Mouse (Mus musculus) heart, adult 8-10 months (tissue): ENCODE data around the gene Adgra1. TPM values are rescaled to one million over a fixed set of nuclear protein-coding genes. Genes with fewer than 3 reads are reported as not detected.
A peak's percentile ranks its signal among the peaks of the same experiment; 100 is the strongest.

Experiments
- DNase-seq: peaks from one replicate; pipeline ENCODE4 v3.0.0; 2022; ENCODE audit warnings: low spot score
- total RNA-seq, 4 experiments: library from RNA; stranded (reverse); gene quantifications; 2 replicates each; pipeline ENCODE4 v1.2.4; 2022

Adgra1 gene
- total RNA-seq, 4 experiments from 2014 or later = 0.06 to 0.09 TPM; not detected in 2

DNA sequence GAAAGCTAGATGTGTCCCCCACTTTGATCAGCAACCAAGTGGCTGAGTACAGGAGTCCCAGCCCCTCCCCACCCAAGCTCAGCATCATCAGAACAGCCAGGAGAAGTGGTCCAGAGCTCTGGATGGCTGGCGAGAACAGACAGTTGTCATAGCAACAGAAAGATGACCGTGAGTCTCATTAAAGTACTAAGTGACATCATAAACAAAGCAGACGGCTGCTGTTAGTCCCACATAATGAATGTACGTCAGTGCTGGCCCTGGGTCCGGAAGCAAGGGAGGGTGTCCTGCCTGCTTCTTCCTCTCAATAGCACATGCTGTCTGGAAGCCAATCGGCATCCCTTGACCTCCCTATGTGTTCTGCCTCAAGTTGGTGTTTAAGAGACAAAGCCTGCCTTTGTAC lies 16.2 kb downstream of the Adgra1 start:
- DNase-seq = no peak

DNA sequence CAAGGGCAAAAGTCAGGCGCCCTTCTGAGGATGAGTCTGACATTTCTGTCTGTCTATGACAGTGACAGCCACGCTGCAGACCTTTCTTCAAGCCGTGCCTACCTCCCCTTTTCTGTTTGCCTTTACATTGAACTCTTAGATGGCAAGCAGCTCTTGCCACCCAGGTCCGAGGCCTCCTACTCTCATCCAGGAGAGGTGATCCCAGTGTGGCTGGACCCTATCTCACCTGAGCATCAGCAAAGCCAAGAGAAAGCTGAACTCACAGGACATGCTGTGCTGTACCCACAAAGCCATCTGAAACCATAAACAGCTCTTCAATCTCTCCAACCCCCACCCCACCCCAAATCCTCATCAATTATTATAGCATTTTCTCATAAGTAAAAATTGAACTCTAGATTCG lies 16.7 kb downstream of the Adgra1 start:
- no peak for DNase-seq

DNA sequence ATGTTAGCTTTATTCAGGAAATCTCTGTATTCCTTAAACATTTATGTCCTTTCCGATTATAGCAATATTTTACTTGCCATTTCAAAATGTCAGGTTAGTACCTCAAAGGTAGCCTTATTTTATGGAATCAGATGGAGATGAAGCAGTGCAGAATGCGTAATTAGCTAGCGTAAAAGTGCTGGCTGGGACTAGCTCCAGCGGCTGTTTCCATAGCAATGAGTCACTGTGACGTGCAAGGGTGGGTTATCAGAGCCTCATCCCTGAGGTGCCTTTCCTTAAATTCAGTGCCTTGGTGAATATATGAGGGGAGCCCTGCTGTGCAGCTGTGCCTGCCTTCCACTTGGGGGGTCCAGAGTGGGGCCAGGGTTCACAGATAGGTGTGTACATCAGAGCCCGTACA lies 17.1 kb downstream of the Adgra1 start:
- no peak for DNase-seq

DNA sequence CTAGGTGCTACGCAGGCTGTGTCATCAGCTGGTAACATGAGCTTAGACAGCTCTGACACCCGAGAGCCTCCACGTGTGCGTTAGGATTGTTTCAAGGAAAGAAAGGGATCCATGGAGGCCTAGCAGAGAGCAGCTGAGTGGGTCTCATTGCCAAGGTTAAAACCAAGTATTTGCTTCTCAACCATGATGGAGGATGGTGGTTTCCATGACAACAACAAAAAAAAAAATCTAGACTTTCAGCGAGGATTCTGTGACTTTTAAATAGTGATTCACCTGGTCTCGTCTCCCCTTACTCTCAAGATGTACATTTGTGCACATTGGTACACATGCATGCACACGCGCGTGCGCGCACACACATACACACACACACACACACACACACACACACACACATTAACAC lies 21.3 kb downstream of the Adgra1 start:
- no peak for DNase-seq

DNA sequence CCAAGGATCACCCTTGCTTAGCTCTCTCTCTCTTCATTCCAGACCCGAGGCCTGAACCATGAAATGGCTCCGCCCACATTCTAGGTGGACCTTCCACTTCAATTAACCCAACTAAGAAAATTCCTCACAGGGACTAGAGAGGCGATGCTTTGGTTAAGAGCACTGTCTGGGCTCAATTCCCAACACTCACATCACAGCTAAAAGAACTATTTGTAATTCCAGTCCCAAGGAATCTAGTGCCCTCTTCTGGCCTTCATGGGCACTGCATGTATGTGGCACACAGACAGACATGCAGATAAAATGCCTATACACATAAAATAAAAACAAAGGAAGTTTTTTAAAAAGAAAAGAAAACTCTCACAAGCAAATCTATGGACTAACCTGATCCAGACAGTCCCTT lies 27.4 kb downstream of the Adgra1 start:
- peak; percentile 77 for DNase-seq

DNA sequence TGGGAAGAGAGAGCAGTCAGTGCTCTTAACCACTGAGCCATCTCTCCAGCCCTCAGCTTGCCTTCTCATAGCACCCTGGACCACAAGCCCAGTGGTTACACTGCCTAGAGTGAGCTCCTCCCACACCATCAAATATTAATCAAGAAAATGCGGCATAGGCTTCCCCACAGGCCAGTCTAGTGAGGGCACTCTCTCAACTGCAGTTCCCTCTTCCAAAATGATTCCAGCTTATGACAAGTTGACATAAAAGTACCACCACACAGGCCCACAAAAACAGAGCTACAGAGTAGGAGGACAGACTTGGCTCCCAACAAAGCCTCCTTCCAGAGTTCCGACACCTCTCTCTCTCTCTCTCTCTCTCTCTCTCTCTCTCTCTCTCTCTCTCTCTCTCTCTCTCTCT lies 29.1 kb downstream of the Adgra1 start:
- DNase-seq = no peak

DNA sequence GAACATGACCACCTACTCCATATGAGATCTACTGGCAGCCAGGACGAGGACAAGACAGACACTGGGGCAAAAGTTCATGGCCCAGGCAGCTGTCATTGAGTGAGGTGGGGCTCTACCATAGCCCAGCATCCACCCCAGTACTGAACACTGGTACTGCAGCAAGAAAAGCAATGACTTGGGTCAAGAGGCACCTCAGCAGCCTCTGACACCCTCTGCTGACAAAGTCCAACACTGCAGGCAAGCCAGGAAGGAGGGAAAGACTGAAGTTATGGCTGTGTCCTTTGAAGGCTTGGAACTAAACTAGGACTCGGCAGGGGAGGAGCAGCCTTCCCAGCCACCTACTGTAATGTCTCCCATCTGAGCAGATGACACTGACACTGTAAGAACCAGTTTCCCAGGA lies 30.3 kb downstream of the Adgra1 start:
- DNase-seq = no peak

DNA sequence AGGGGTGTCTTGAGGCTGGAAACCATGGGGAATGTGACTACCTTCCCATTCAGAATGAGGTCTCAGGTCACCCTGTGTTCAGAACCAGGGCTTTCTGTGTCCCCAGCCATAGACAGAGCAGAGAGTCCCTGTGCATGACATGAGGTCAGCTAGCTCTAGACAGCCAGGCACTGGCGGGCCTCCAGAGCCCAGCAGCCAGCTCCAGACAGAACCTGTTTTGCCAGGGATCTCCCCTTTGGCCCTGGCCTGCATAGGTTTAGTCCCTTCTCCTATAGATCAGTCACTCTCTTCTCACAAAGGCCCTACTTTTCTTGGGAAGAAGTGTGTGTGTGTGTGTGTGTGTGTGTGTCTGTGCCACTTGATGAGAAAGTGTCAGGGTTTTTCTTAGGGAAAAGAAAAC lies 30.9 kb downstream of the Adgra1 start:
- no peak for DNase-seq

DNA sequence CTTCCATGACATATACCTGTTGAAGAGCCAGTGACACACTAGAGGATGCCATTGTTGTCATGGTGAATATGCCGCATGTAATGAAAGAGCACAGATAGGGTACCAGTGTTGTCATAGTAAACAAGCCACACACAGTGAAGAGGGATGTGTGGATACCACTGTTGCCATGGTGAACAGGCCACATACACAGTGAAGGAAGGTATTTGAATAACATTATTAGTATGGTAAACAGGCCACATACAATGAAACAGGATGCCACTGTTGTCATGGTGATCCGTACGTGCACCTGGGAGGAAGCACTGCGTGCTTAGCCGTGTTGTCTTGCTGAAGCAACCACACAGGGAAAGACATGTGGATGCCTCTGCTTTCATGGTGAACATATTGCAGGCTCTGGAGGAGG lies 37.0 kb downstream of the Adgra1 start:
- no peak for DNase-seq

DNA sequence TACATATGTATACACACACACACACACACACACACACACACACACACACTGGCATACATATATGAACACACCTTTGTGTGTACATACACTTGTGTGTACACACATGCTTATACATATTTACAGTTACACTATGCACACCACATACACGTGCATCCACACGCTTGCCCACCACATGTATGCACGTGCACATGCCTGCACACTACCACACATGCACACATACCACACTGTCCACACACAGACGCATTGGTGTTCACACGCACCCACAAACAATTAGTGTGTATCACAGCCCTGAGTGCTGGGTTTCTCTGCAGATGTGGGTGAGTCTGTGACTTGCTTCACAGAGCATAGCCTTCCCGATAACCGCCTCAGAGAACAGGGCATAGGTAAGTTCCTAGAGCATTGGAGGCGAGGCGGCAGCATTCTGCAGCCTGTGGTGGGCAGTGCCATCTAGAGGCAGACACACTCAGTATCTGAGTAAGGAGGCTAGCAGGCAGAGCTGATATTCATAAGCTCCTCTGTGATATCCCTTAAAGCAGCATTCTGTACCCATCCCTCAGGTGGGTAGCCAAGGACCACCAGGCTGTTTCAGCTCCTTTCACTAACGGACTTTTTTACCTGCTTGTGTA lies 43.3 kb downstream of the Adgra1 start:
- DNase-seq = no peak

DNA sequence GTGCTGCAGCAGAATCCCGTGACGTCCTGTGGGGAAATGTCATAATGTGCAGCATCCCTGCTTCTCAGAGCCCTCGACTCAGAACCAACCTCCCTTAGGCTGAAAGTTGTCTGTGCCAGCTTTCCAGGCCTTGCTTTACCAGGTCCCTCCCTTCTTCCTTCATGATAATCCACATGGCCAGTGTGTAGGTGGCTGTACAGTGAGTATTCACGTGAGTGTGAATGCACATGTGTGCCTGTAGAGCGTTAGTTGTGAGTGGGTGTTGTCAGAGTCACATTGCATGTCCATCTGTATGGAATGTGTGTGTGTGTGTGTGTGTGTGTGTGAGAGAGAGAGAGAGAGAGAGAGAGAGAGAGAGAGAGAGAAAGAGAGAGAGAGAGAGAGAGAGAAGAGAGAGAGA lies 44.1 kb downstream of the Adgra1 start:
- no peak for DNase-seq

DNA sequence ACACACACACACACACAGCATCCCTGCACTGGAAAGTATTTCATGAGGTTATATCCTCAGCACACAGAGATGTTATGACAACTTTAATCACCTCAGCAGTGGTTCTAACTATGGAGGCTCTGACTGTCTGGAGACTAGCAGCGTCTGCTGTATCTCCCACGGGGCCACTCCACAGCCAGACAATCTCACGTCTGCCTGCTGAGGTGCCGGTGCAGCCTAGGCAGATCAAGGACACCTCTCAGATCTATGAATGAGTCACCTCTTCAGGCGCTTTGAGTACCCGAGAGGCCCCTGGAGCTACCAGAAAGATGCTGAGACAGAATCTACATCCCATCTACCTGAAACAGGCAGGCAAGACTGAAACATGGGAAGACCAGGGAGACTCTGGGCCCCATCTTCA lies 44.6 kb downstream of the Adgra1 start:
- no peak for DNase-seq

DNA sequence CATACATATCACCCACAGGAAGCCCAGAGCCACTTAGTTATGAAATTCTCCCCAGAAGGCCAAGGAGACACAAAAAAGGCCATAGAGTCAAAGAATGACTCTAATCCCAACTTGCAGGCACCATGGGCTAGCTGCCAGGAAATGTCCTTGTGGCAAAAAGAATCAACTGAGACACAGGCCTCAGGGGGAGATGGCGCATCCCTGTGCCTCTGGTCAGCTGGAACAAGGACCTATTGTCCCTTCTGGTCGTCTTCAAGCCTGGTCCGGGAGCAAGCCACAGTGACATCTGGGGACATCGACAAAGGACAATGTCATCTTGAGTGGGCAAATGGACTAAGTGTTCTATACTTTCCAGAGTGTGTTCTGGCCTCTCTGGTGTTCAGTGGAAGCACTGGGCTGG lies 49.6 kb downstream of the Adgra1 start:
- DNase-seq = no peak

DNA sequence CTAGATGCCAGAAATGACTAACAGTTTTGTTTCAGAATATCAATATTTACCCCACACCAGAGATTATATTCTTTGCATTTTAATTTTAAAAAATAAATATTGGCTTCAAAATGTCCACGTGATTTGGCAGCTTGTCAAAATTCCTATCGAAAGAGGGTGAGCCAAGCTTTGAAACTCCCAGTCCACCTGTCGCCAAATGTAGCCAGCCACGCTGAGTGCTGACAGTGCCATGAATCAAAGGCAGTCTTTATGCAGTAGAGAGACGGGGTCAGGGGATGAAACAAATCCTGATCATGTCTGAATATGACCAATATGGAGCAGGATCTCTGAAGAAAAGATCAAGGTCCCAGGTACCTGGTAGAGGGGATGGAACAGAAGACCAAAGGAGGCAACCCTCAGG lies 57.8 kb downstream of the Adgra1 start:
- no peak for DNase-seq

DNA sequence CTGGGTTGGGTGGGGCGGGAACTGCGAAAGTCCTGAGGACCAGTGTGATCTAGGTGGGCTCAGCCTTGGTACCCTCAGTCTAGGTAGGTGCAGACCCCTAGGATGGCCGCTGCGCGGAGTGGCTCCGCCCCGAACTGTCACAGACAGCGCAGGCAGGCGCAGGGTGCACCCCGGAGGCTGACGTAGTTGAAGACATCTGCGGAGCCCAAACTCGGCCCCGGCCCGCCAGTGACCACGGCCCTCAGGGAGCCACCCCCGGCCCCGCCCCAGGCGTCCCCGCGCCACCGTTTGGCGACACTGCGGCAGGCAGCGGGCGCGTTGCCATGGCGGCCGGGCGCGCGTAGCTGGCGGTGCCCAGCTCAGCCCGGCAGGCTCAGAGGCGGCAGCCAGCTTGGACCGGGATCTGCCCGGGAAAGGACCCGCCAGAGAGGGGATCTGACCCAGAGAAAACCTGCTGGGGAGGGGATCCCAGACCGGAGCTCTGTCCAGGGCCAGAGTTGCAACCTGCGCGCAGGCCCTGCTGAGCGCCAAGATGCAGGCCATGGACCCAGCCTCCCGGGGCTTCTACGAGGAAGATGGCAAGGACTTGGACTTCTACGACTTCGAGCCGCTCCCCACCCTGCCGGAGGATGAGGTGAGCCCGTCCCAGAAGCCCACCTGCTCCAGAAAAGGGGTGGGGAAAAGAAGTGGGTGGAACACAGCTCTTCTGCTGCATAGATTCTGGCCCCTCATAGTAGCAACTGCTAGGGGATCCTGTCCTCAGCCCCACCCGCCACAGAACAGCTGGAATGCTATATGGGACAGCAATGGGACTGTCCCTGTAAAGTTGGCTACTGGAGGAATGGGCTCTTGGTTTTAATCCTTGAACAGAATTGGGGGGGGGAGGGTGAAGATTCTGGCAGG lies 60.9 kb downstream of the Adgra1 start, which contains the start of gene Kndc1:
Gene Kndc1 (plus strand): TSS at position 42 of the 903 bp plus-strand sequence.
- no peak for DNase-seq

DNA sequence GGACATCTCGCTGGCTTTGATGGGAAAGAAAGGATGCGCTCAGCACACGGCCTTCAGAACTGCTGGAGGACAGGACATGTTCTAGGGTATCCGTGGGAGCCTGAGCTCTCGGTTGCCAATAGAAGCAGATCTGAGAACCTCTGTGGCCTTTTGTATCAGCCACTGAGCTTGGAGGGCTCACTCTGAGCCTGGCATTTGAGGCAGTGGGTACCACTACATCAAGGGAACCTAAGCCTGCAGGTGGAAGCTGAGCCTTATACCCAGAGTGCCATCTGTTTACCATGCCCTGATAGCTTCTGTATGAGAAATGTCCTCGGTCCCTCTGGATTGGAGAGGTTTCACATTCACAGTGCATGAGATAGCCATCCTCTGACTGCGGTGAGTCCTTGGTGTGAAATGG lies 62.3 kb downstream of the Adgra1 start:
- DNase-seq = no peak

DNA sequence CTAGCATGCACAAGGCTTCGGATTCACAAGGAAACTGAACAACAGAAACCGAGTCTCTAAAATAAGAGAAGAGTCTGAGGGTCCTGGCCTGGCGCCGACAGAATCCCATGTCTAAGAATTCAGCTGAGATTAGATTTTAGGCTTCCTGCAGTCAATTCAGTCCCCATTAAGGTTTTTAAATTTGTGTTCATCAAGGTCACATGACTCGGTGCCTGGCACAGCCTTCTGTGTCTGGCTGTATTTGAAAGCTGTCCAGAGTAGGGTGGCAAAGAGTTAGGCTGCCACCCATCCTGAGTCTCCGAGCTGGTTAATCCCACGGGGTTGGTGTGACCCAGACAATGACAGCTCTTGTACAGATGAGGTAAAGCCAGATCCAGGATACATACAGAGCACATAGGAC lies 62.8 kb downstream of the Adgra1 start:
- DNase-seq = no peak

DNA sequence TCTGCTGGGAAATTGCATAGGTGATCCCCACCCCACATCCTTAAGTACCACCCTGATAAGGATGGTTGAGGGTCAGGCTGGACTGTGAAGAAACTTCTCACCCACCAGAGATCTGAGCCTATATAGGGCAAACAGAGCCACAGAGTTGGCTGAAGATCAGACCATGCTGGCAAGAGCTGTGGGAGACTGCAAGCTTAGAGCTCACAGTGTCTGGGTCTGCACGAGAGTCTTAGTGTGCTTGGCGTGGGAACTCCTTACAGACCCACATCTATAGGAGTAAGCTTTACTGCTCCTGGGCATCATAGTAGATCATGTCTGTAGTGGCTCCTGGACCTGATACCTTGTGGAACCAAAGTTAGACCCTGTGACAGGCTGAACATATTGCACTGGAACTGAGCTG lies 64.6 kb downstream of the Adgra1 start:
- no peak for DNase-seq

DNA sequence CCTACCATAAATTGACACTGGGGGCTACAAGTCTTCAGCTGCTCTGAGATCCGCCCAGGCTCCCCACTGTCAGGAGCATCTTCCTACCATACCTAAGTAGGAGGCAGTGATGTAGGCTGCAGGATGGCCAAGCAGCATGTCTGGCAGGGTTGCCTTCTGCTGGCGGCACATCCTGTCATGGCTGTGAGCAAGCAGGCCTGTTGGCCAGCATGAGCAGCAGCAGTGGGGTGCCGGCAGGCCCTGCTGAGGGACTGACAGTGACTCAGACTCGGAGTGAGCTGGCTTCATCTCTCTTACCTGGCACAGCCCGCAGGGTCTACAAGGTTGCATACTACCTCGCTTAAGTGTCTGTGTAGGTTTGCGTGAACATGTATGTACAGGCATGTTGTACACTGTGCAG lies 65.5 kb downstream of the Adgra1 start:
- DNase-seq = no peak

DNA sequence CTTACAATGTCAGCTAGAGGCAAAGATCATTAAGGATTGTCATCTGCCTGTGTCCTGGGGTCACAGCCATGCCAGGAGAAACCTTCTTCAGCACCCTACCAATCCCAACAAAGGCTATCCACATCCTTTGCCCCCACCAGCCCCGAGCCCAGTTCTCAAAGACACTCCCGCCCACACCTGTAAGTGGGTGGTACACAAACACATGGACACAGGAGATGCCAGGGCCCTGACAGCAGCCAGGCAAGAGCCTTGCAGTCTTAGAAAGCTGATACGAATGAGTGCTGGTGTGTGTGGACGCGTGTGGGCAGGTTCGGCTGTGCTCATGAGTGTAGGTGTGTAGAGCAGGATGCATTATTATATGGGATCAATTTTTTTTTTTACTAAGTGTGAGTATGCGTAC lies 66.5 kb downstream of the Adgra1 start:
- DNase-seq = no peak

DNA sequence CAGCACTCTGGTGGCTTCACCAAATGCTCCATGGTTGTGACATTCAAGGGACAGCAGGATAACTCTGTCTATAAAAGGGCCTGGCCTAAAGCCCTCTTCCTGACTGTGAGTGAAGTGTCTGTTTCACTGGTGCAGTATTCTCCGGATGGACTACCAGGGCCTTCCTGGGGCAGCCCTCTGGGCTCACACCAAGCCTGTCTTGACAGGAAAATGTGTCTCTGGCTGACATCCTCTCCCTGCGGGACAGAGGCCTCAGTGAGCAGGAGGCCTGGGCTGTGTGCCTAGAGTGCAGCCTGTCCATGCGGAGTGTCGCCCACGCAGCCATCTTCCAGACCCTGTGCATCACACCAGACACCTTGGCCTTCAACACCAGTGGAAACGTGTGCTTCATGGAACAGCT lies 66.9 kb downstream of the Adgra1 start:
- no peak for DNase-seq

DNA sequence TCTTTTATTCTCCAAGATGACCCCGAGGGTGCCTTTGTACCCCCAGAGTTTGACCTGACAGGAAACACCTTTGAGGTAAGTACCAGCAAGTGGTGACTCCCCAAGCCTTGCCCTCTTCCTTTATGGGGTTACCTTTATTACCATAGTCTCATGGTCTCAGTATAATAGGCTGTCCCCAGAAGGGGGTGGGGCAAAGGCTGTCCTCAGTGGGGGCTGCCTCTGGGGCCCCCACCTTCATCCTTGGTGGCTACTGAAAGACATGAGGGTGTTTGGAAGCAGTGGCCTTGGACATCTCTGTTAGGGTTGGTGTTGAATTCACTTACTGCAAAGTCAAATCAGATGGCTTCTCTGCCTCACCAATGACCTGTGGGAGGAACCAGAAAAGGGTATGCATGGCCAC lies 68.0 kb downstream of the Adgra1 start:
- DNase-seq = no peak

DNA sequence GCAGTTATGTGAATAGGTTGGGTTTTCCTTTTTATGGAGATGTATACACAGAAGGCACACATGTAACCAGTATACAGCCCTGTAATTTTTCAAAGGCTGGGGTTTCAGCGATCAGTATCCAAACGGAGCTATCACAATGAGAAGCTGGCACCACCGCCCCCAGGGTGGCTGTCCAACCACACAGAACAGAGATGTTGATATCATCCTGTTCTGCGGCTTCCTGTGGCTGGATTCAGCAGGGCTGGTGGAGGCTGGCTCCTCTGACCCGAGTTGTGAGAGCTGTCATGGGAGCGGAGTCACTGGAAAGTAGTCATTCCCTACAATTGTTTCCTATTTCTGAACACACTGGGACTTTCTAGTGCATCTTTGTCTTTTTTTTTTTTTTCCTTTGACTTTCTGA lies 71.3 kb downstream of the Adgra1 start:
- no peak for DNase-seq
